Mouse (Mus musculus): ENCODE results near the gene Vgll4. TPM values are rescaled to one million over a fixed set of nuclear protein-coding genes. Genes with fewer than 3 reads are reported as not detected.

Gene Vgll4
- 0.35 and 0.53 TPM in 2 replicates for polyA plus RNA-seq (2012)

DNA sequence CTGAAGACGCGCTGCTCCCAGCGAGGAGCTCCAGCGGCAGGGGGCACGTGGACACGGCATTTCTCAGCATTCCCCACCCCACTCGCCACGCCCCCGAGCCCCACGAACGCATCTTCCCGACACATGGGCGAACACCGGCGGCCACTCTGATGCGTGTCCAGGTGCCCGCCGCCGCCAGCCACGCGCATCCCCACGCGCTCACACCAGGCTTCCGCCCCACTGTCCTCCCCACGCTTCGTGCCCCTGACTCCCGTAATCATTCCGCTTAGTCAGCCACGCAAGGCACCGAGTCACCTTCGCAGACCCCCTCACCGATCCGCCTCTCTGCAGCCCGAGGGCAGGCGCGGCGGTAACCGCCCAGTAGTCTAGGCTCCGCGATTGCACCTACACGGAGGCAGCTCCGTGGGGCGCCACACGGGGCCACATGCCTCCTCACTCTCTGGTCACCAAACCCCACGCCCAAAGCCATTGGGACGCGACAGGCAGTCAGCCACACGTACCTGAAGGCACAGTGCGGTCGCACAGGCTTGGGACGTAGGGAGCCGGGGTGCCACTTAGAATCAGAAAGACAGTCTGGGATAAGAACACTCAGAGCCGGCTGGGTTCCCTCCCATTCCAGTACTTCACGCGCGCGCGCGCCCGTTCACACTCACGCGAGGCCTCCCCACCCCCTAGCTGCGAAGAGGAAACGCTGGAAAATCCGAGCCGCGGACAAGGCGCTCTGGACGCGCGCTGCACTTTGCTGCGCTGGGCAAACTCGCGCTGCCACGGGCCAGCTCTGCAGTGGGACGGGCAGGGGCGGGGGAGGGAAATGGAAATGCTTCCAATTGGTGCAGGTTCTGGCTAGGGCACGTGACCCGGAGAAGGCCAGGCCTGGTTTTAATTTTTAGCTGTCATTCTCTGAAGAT, at the start of gene Vgll4:
Gene Vgll4 (minus strand): TSS at position 782 of the 908 bp plus-strand sequence.
- Histone ChIP-seq H3K36me3 (ENCODE audit: control insufficient read depth) (no peaks in the 10 kb centered on the region), H3K4me1 (ENCODE audit: control insufficient read depth) (peaks cover 15% of the 10 kb centered on the region), H3K9me3 (ENCODE audit: control insufficient read depth, low read length) (peaks cover 4% of the 10 kb centered on the region; the same call in 1 of the 2 replicates), H3K27me3 (ENCODE audit: control insufficient read depth) (peaks cover 54% of the 10 kb centered on the region), H3K4me3 (replicated peaks) (peak within 1 kb of the TSS; percentile 54)
- TF ChIP-seq TAL1 (IDR thresholded peaks at IDR 0.05; ENCODE audit: low read length) (no peak), GATA1 (IDR thresholded peaks at IDR 0.05; ENCODE audit: low read length) (no peak)

GRCm38 (mm10) chr6:115015461-115015860, 45.7 kb upstream of the Vgll4 start:
- Histone ChIP-seq H3K4me1 (ENCODE audit: control insufficient read depth) (no peaks in the 10 kb centered on the region), H3K4me3 (replicated peaks) (no peak overlapping the region), H3K9me3 (ENCODE audit: control insufficient read depth, low read length) (no peaks in the 10 kb centered on the region), H3K36me3 (ENCODE audit: control insufficient read depth) (peaks cover 60% of the 10 kb centered on the region), H3K27me3 (ENCODE audit: control insufficient read depth) (no peaks in the 10 kb centered on the region)
- no peak for TF ChIP-seq TAL1 (IDR thresholded peaks at IDR 0.05; ENCODE audit: low read length)
- no peak for TF ChIP-seq GATA1 (IDR thresholded peaks at IDR 0.05; ENCODE audit: low read length)

GRCm38 (mm10) chr6:115013574-115013973, 43.8 kb upstream of the Vgll4 start:
- Histone ChIP-seq H3K27me3 (ENCODE audit: control insufficient read depth) (no peaks in the 10 kb centered on the region), H3K4me1 (ENCODE audit: control insufficient read depth) (no peaks in the 10 kb centered on the region), H3K4me3 (replicated peaks) (no peak overlapping the region), H3K9me3 (ENCODE audit: control insufficient read depth, low read length) (no peaks in the 10 kb centered on the region), H3K36me3 (ENCODE audit: control insufficient read depth) (peaks cover 65% of the 10 kb centered on the region)
- TF ChIP-seq GATA1 (IDR thresholded peaks at IDR 0.05; ENCODE audit: low read length) (no peak), TAL1 (IDR thresholded peaks at IDR 0.05; ENCODE audit: low read length) (no peak)

- no peak overlapping the region for H3K4me3 ChIP-seq (replicated peaks)
- H3K4me1 ChIP-seq (ENCODE audit: control insufficient read depth), result no peaks in the 10 kb centered on the region
- TF ChIP-seq TAL1 (IDR thresholded peaks at IDR 0.05; ENCODE audit: low read length) (no peak), GATA1 (IDR thresholded peaks at IDR 0.05; ENCODE audit: low read length) (no peak)
- H3K36me3 ChIP-seq (ENCODE audit: control insufficient read depth), result peaks cover 61% of the 10 kb centered on the region
- H3K27me3 ChIP-seq (ENCODE audit: control insufficient read depth), result no peaks in the 10 kb centered on the region
- no peaks in the 10 kb centered on the region for H3K9me3 ChIP-seq (ENCODE audit: control insufficient read depth, low read length)
Measured at GRCm38 (mm10) chr6:115011792-115012191, 42.0 kb upstream of the Vgll4 start.

GRCm38 (mm10) chr6:115010815-115011214, 41.0 kb upstream of the Vgll4 start:
- Histone ChIP-seq H3K27me3 (ENCODE audit: control insufficient read depth) (no peaks in the 10 kb centered on the region), H3K9me3 (ENCODE audit: control insufficient read depth, low read length) (no peaks in the 10 kb centered on the region), H3K4me3 (replicated peaks) (no peak overlapping the region), H3K36me3 (ENCODE audit: control insufficient read depth) (peaks cover 60% of the 10 kb centered on the region), H3K4me1 (ENCODE audit: control insufficient read depth) (no peaks in the 10 kb centered on the region)
- TF ChIP-seq TAL1 (IDR thresholded peaks at IDR 0.05; ENCODE audit: low read length) (no peak), GATA1 (IDR thresholded peaks at IDR 0.05; ENCODE audit: low read length) (no peak)

DNA sequence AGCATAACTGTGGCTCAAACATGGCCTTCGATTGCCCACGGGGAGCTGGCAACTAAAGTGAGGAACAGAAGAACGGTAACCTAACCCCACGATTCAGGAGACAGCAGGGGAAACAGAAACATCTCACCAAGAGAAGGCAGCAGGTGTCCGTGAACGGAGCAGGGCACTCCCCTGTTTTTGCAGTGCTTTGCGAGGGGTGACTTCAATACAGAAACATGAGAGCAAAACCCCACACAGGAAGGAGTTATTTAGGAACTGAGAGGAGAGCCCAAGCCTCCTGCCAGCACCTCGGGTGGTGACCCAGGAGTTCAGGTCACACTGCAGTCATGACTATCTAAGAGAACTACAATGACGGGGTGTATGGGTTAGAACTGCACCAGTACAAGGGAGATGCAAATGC, 40.5 kb upstream of the Vgll4 start:
- Histone ChIP-seq H3K4me3 (replicated peaks) (no peak overlapping the region), H3K9me3 (ENCODE audit: control insufficient read depth, low read length) (no peaks in the 10 kb centered on the region), H3K27me3 (ENCODE audit: control insufficient read depth) (no peaks in the 10 kb centered on the region), H3K36me3 (ENCODE audit: control insufficient read depth) (peaks cover 60% of the 10 kb centered on the region), H3K4me1 (ENCODE audit: control insufficient read depth) (no peaks in the 10 kb centered on the region)
- TF ChIP-seq TAL1 (IDR thresholded peaks at IDR 0.05; ENCODE audit: low read length) (no peak), GATA1 (IDR thresholded peaks at IDR 0.05; ENCODE audit: low read length) (no peak)

DNA sequence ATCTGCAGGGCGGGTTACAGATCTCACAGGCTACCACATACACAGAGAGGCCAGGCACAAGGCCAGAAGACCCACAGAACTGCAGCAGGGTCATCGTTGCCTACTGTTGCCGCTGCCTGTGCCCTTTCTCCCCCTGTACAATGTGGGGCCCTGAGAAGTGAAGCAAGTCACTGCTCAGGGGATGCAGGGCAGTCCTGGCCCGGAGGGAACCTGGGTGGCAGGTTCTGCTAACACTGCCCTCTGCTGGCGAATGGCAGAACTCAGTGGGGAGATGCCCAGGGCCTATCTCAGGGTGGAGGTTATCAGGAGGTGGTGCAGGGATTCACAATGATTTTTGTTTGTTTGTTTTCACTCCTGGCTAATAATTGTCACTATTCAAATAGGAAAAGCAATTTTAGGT, 37.9 kb upstream of the Vgll4 start:
- no peaks in the 10 kb centered on the region for H3K27me3 ChIP-seq (ENCODE audit: control insufficient read depth)
- H3K4me3 ChIP-seq (replicated peaks), result no peak overlapping the region
- peaks cover 48% of the 10 kb centered on the region for H3K36me3 ChIP-seq (ENCODE audit: control insufficient read depth)
- H3K9me3 ChIP-seq (ENCODE audit: control insufficient read depth, low read length), result no peaks in the 10 kb centered on the region
- H3K4me1 ChIP-seq (ENCODE audit: control insufficient read depth), result no peaks in the 10 kb centered on the region
- TF ChIP-seq GATA1 (IDR thresholded peaks at IDR 0.05; ENCODE audit: low read length) (no peak), TAL1 (IDR thresholded peaks at IDR 0.05; ENCODE audit: low read length) (no peak)

DNA sequence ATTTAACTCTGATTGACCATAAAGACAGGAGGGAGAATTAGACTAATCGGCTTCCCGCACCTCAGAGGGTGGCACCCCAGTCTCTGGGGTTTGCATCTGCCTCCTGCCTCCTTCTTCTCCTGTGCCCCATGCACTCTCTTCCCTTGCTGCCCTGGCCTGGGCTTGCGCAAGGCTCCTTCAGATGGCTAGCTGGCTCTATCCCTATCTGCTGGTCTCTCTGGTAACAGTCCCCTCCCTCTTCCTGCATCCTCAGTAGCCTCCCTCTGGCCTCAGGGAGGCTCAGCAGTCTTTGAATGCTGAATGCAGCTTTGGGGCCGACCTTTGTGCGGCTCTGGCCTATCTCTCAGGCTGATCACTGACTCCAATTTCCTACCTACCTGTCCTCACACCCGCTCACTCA, 37.2 kb upstream of the Vgll4 start:
- H3K9me3 ChIP-seq (ENCODE audit: control insufficient read depth, low read length), result no peaks in the 10 kb centered on the region
- TF ChIP-seq TAL1 (IDR thresholded peaks at IDR 0.05; ENCODE audit: low read length) (no peak), GATA1 (IDR thresholded peaks at IDR 0.05; ENCODE audit: low read length) (no peak)
- no peak overlapping the region for H3K4me3 ChIP-seq (replicated peaks)
- H3K36me3 ChIP-seq (ENCODE audit: control insufficient read depth), result peaks cover 45% of the 10 kb centered on the region
- no peaks in the 10 kb centered on the region for H3K27me3 ChIP-seq (ENCODE audit: control insufficient read depth)
- H3K4me1 ChIP-seq (ENCODE audit: control insufficient read depth), result no peaks in the 10 kb centered on the region

- H3K4me1 ChIP-seq (ENCODE audit: control insufficient read depth), result no peaks in the 10 kb centered on the region
- no peaks in the 10 kb centered on the region for H3K9me3 ChIP-seq (ENCODE audit: control insufficient read depth, low read length)
- H3K4me3 ChIP-seq (replicated peaks), result no peak overlapping the region
- no peaks in the 10 kb centered on the region for H3K27me3 ChIP-seq (ENCODE audit: control insufficient read depth)
- H3K36me3 ChIP-seq (ENCODE audit: control insufficient read depth), result peaks cover 37% of the 10 kb centered on the region
- TF ChIP-seq GATA1 (IDR thresholded peaks at IDR 0.05; ENCODE audit: low read length) (no peak), TAL1 (IDR thresholded peaks at IDR 0.05; ENCODE audit: low read length) (no peak)
Measured at GRCm38 (mm10) chr6:115006065-115006464, 36.3 kb upstream of the Vgll4 start.

Data from erythroblast, embryonic 14.5 days (primary cell).